8 mouse cellular contexts compared by ENCODE assay signal in the genomic region with DNA sequence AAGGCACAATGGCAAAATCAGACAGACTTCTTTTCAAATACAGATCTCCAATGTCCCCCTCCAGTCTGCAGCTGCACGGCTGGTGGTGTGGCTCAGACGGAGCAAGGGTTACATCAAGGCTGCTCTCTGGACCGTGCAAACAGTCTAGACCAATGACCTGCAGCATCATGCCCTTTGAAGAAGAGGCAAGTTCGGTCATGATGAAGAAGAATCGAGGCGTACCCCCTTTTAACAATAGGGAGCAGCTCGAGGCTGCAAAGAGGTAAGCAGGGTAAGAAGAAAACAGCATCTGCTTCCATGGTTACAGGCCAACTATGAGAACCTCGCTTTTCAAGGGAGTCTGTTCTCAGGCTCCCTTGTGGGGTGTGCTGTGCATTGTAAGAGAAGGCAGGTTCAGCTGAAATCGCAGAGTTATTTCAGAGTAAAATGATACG.
DNase-seq lines count a peak whose midpoint lies in the region; ATAC-seq lines count a peak whose summit lies in the region.

No protein-coding gene starts in this region.

- H3K9me3 ChIP-seq in embryonic facial prominence, embryonic 11.5 days (replicated peaks; ENCODE audit: control insufficient read depth, low read length) = no peaks in the 10 kb centered on the region
- no peaks in the 10 kb centered on the region for H3K9me3 ChIP-seq in hindbrain, embryonic 13.5 days
- no peaks in the 10 kb centered on the region for H3K9me3 ChIP-seq in neural tube, embryonic 12.5 days

- peak overlapping the region; percentile 79 for H3K27ac ChIP-seq in embryonic facial prominence, embryonic 11.5 days (replicated peaks; ENCODE audit: low read depth, low read length)
- peak overlapping the region; percentile 99 for H3K27ac ChIP-seq in hindbrain, embryonic 13.5 days
- peak overlapping the region; percentile 96 for H3K27ac ChIP-seq in neural tube, embryonic 12.5 days

- intact Hi-C loops in left cerebral cortex, postnatal 10 days (cut with DNase I) = loop anchor here (2.0 to 5.0 kb wide), 4 partner anchors 79 to 221 kb away; no protein-coding TSS in a partner anchor

- peak overlapping the region; percentile 20; the same call in 1 of the 2 replicates for H3K4me3 ChIP-seq in embryonic facial prominence, embryonic 11.5 days (ENCODE audit: low read depth, low read length)
- peak overlapping the region; percentile 54 for H3K4me3 ChIP-seq in hindbrain, embryonic 13.5 days
- peak overlapping the region; percentile 43 for H3K4me3 ChIP-seq in neural tube, embryonic 12.5 days

- H3K4me2 ChIP-seq in embryonic facial prominence, embryonic 11.5 days (ENCODE audit: low read depth, low read length) = peak overlapping the region; percentile 36
- peak overlapping the region; percentile 67 for H3K4me2 ChIP-seq in hindbrain, embryonic 13.5 days
- peak overlapping the region; percentile 65 for H3K4me2 ChIP-seq in neural tube, embryonic 12.5 days (replicated peaks)

- DNase-seq in gastrocnemius, postnatal 10 days = peak; percentile 16
- no peak for DNase-seq in gastrocnemius, adult 18-20 months (ENCODE audit: low spot score)
- peak; percentile 80 for DNase-seq in embryonic facial prominence, embryonic 11.5 days (ENCODE audit: low spot score)
- DNase-seq in left cerebral cortex, postnatal 10 days (ENCODE audit: extremely low spot score in 1 of 2, low spot score in 2 of 2) = peak; percentile 45 to 46
- no peak for DNase-seq in lung, postnatal 4 days

- 8% methylated on average over 10 of the region's 10 CpGs for WGBS in embryonic facial prominence, embryonic 11.5 days
- WGBS in hindbrain, embryonic 13.5 days = 4% methylated on average over 10 of the region's 10 CpGs
- WGBS in neural tube, embryonic 12.5 days = 6% methylated on average over 10 of the region's 10 CpGs

- H3K9ac ChIP-seq in embryonic facial prominence, embryonic 11.5 days (replicated peaks; ENCODE audit: low read length) = peak overlapping the region; percentile 5; the same call in 1 of the 2 replicates
- H3K9ac ChIP-seq in hindbrain, embryonic 13.5 days = peak overlapping the region; percentile 90
- H3K9ac ChIP-seq in neural tube, embryonic 12.5 days = peak overlapping the region; percentile 74

- ATAC-seq in embryonic facial prominence, embryonic 11.5 days (replicated peaks; ENCODE audit: insufficient number of reproducible peaks, low FRiP score, low TSS enrichment, low read depth) = peak; percentile 98
- peak; percentile 94 for ATAC-seq in hindbrain, embryonic 13.5 days (ENCODE audit: low FRiP score)
- ATAC-seq in neural tube, embryonic 12.5 days (ENCODE audit: low FRiP score, low read depth) = peak; percentile 94
- no peak for ATAC-seq in erythroid progenitor cell, adult 5-6 weeks (replicated peaks; ENCODE audit: low FRiP score, poor library complexity, severe bottlenecking)

- H3K4me1 ChIP-seq in embryonic facial prominence, embryonic 11.5 days (ENCODE audit: control insufficient read depth, insufficient read depth, low read length) = no peaks in the 10 kb centered on the region
- H3K4me1 ChIP-seq in hindbrain, embryonic 13.5 days (replicated peaks) = peaks cover 9% of the 10 kb centered on the region
- H3K4me1 ChIP-seq in neural tube, embryonic 12.5 days = no peaks in the 10 kb centered on the region

- no peaks in the 10 kb centered on the region for H3K36me3 ChIP-seq in embryonic facial prominence, embryonic 11.5 days (replicated peaks; ENCODE audit: control insufficient read depth, insufficient read depth, low read depth, low read length)
- H3K36me3 ChIP-seq in hindbrain, embryonic 13.5 days = no peaks in the 10 kb centered on the region
- H3K36me3 ChIP-seq in neural tube, embryonic 12.5 days = no peaks in the 10 kb centered on the region

- H3K27me3 ChIP-seq in embryonic facial prominence, embryonic 11.5 days (ENCODE audit: control insufficient read depth, insufficient read depth, low read length) = no peaks in the 10 kb centered on the region
- H3K27me3 ChIP-seq in hindbrain, embryonic 13.5 days = no peaks in the 10 kb centered on the region
- H3K27me3 ChIP-seq in neural tube, embryonic 12.5 days (replicated peaks) = no peaks in the 10 kb centered on the region

Comparison
In these comparisons a context has a peak if more than half of its experiments do, and no peak if none do; other contexts are left out.
1. DNase-seq: peak in gastrocnemius, postnatal 10 days (single experiment), embryonic facial prominence, embryonic 11.5 days (single experiment) and left cerebral cortex, postnatal 10 days (2 of 2); none in gastrocnemius, adult 18-20 months (single experiment) and lung, postnatal 4 days (0 of 2).
2. H3K9ac ChIP-seq: peak in every context shown above with its lines; median percentile 90 in hindbrain, embryonic 13.5 days; 74 in neural tube, embryonic 12.5 days; 5 in embryonic facial prominence, embryonic 11.5 days.
3. Peak in every context shown above with its lines, with median percentiles within 50 percentile points of each other: H3K27ac ChIP-seq, H3K4me2 ChIP-seq and H3K4me3 ChIP-seq.